ENCODE assay signal across 9 mouse cellular contexts in the genomic region with DNA sequence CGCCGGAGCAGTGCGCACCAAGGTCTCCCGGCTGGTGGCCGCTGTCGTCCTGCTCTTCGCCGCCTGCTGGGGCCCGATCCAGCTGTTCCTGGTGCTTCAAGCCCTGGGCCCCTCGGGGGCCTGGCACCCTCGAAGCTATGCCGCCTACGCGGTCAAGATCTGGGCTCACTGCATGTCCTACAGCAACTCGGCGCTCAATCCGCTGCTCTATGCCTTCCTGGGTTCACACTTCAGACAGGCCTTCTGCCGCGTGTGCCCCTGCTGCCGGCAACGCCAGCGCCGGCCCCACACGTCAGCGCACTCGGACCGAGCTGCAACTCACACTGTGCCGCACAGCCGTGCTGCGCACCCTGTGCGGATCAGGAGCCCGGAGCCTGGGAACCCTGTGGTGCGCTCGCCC. TPM values are rescaled to one million over a fixed set of nuclear protein-coding genes. Genes with fewer than 3 reads are reported as not detected.
DNase-seq lines count a peak whose midpoint lies in the region; ATAC-seq and TF ChIP-seq lines count a peak whose summit lies in the region.
"Had no signal": no experiment of that assay in that cellular context is flagged by ENCODE, and none has a peak within 500 bp of the region (broad histone marks: within the 10 kb centered on the region; RNA-seq: fewer than 3 reads in every experiment).

No protein-coding gene starts in this region.

- 2% methylated on average over 34 of the region's 34 CpGs for WGBS in lung, embryonic 14.5 days
- 20% methylated on average over 34 of the region's 34 CpGs for WGBS in lung, adult 2 months
- WGBS in limb, embryonic 12.5 days = under 1% methylated on average over 34 of the region's 34 CpGs
- WGBS in small intestine, adult 2 months = 23% methylated on average over 34 of the region's 34 CpGs

- H3K9ac ChIP-seq in lung, embryonic 14.5 days = peak overlapping the region; percentile 34; the same call in 1 of the 2 replicates
- H3K9ac ChIP-seq in limb, embryonic 12.5 days (replicated peaks) = peak overlapping the region; percentile 31; the same call in 1 of the 2 replicates

- peaks cover 61% of the 10 kb centered on the region for H3K27me3 ChIP-seq in lung, embryonic 14.5 days (ENCODE audit: insufficient read depth, low read length)
- peaks cover 72% of the 10 kb centered on the region for H3K27me3 ChIP-seq in limb, embryonic 12.5 days
- H3K27me3 ChIP-seq in small intestine, adult 2 months (ENCODE audit: control insufficient read depth, insufficient read depth, low read length) = peaks cover 12% of the 10 kb centered on the region; the same call in 1 of the 2 replicates

- no peaks in the 10 kb centered on the region for H3K36me3 ChIP-seq in lung, embryonic 14.5 days (ENCODE audit: insufficient read depth)
- H3K36me3 ChIP-seq in limb, embryonic 12.5 days = no peaks in the 10 kb centered on the region
- no peaks in the 10 kb centered on the region for H3K36me3 ChIP-seq in small intestine, adult 2 months (ENCODE audit: control insufficient read depth, insufficient read depth, low read length)

- H3K9me3 ChIP-seq in lung, embryonic 14.5 days (ENCODE audit: low read depth, low read length) = no peaks in the 10 kb centered on the region
- no peaks in the 10 kb centered on the region; the same call in 1 of the 2 replicates for H3K9me3 ChIP-seq in limb, embryonic 12.5 days

- peak overlapping the region; percentile 28 for H3K4me3 ChIP-seq in lung, embryonic 14.5 days (ENCODE audit: low read depth, low read length)
- no peak overlapping the region for H3K4me3 ChIP-seq in lung, adult 2 months (replicated peaks; ENCODE audit: extremely low read depth, low read depth, low read length)
- H3K4me3 ChIP-seq in limb, embryonic 12.5 days (replicated peaks) = peak overlapping the region; percentile 36
- H3K4me3 ChIP-seq in small intestine, adult 2 months (ENCODE audit: low read depth, low read length) = 0 out of 2 replicates have a peak overlapping the region, but pooled peaks have one; percentile 35

- no peaks in the 10 kb centered on the region; the same call in 1 of the 2 replicates for H3K4me1 ChIP-seq in lung, embryonic 14.5 days (ENCODE audit: insufficient read depth)
- H3K4me1 ChIP-seq in lung, adult 2 months (ENCODE audit: control insufficient read depth, insufficient read depth, low read length) = peaks cover 12% of the 10 kb centered on the region
- peaks cover 54% of the 10 kb centered on the region for H3K4me1 ChIP-seq in limb, embryonic 12.5 days (replicated peaks)
- peaks cover 20% of the 10 kb centered on the region for H3K4me1 ChIP-seq in small intestine, adult 2 months (ENCODE audit: control insufficient read depth, insufficient read depth, insufficient read length, low read length)

- no peak for ATAC-seq in lung, embryonic 14.5 days (ENCODE audit: insufficient read depth)
- ATAC-seq in limb, embryonic 12.5 days (ENCODE audit: insufficient number of reproducible peaks, insufficient read depth, low FRiP score, low TSS enrichment, low read depth) = no peak

- peak; percentile 43 for DNase-seq in adrenal gland, postnatal 14 days
- no peak for DNase-seq in adrenal gland, adult 8-10 months
- DNase-seq in lung, embryonic 14.5 days = peak; percentile 48
- DNase-seq in lung, adult 2 months = no peak
- DNase-seq in adrenal gland, postnatal 36 days = no peak
- DNase-seq in thymus, postnatal 10 days (ENCODE audit: low spot score in 2 of 2) = no peak

- H3K27ac ChIP-seq in lung, embryonic 14.5 days (ENCODE audit: low read depth) = no peak overlapping the region
- H3K27ac ChIP-seq in limb, embryonic 12.5 days = no peak overlapping the region
- no peak overlapping the region for H3K27ac ChIP-seq in small intestine, adult 2 months (ENCODE audit: insufficient read depth, low read depth, low read length)

- no peak for TF ChIP-seq POLR2A in lung, adult 2 months (IDR thresholded peaks at IDR 0.05; ENCODE audit: borderline replicate concordance, extremely low read depth, low read depth, low read length)
- no peak for TF ChIP-seq POLR2A in small intestine, adult 2 months (IDR thresholded peaks at IDR 0.05; ENCODE audit: low read depth, low read length)

- TF ChIP-seq CTCF in lung, embryonic 14.5 days (IDR thresholded peaks at IDR 0.05; ENCODE audit: low read depth) = no peak
- TF ChIP-seq CTCF in lung, adult 2 months (IDR thresholded peaks at IDR 0.05; ENCODE audit: insufficient read depth, low read length) = no peak
- no peak for TF ChIP-seq CTCF in small intestine, adult 2 months (IDR thresholded peaks at IDR 0.05; ENCODE audit: extremely low read depth, insufficient read length, insufficient replicate concordance, low read depth, low read length)

- H3K4me2 ChIP-seq in lung, embryonic 14.5 days = peak overlapping the region; percentile 55
- H3K4me2 ChIP-seq in limb, embryonic 12.5 days = peak overlapping the region; percentile 55

RNA-seq across cellular contexts. Expression of gene R3hdm4, which starts 0.6 kb away (rescaled TPM):
- total RNA-seq in adrenal gland, postnatal 14 days (2021) = 75.8 and 82.8 TPM in 2 replicates
- total RNA-seq in adrenal gland, adult 8-10 months (2022) = 100 to 1,000 TPM in 3 of 4 experiments, 10 to 100 TPM in 1; 99.4 to 132 (median 112) TPM
- 127 and 132 TPM in 2 replicates for polyA plus RNA-seq in lung, embryonic 14.5 days (2014; fragmentation: Nextera tagmentation; extraction: Ambion mirVana)
- polyA plus RNA-seq in lung, adult 2 months (2012; rRNA removed) = 129 and 162 TPM in 2 replicates
- polyA plus RNA-seq in limb, embryonic 12.5 days (2016; fragmentation: Nextera tagmentation; extraction: Ambion mirVana) = 149 and 161 TPM in 2 replicates
- 86.4 and 104 TPM in 2 replicates for polyA plus RNA-seq in small intestine, adult 2 months (2012; rRNA removed)
- total RNA-seq in adrenal gland, postnatal 36 days (2021) = 100 to 1,000 TPM; 104 to 118 TPM

RNA-seq across cellular contexts. Expression of gene Kiss1r, which starts 4.8 kb away (rescaled TPM):
- 0.98 and 1.5 TPM in 2 replicates for total RNA-seq in adrenal gland, postnatal 14 days (2021)
- 1 to 10 TPM; 1.1 to 5.6 (median 4.0) TPM for total RNA-seq in adrenal gland, adult 8-10 months (2022)
- 0.70 and 1.2 TPM in 2 replicates for polyA plus RNA-seq in lung, embryonic 14.5 days (2014; fragmentation: Nextera tagmentation; extraction: Ambion mirVana)
- polyA plus RNA-seq in lung, adult 2 months (2012; rRNA removed) = 20.9 and 24.4 TPM in 2 replicates
- polyA plus RNA-seq in limb, embryonic 12.5 days (2016; fragmentation: Nextera tagmentation; extraction: Ambion mirVana) = 1.1 and 1.2 TPM in 2 replicates
- 3.0 and 5.9 TPM in 2 replicates for polyA plus RNA-seq in small intestine, adult 2 months (2012; rRNA removed)
- total RNA-seq in adrenal gland, postnatal 36 days (2021) = 1 to 10 TPM; 1.2 to 1.3 TPM

RNA-seq across cellular contexts. Expression of gene Arid3a, which starts 5.3 kb away (rescaled TPM):
- total RNA-seq in adrenal gland, postnatal 14 days (2021) = 5.9 and 6.9 TPM in 2 replicates
- total RNA-seq in adrenal gland, adult 8-10 months (2022) = 1 to 10 TPM; 5.3 to 9.8 (median 7.5) TPM
- 5.1 and 5.4 TPM in 2 replicates for polyA plus RNA-seq in lung, embryonic 14.5 days (2014; fragmentation: Nextera tagmentation; extraction: Ambion mirVana)
- 7.8 and 8.6 TPM in 2 replicates for polyA plus RNA-seq in lung, adult 2 months (2012; rRNA removed)
- polyA plus RNA-seq in limb, embryonic 12.5 days (2016; fragmentation: Nextera tagmentation; extraction: Ambion mirVana) = 8.4 and 8.6 TPM in 2 replicates
- 10.7 and 23.9 TPM in 2 replicates for polyA plus RNA-seq in small intestine, adult 2 months (2012; rRNA removed)
- total RNA-seq in adrenal gland, postnatal 36 days (2021) = 1 to 10 TPM; 3.0 to 4.1 TPM

RNA-seq across cellular contexts. Expression of gene Gm26602, which starts 10.9 kb away (rescaled TPM):
- total RNA-seq in adrenal gland, postnatal 14 days (2021) = not detected in 2 replicates
- not detected for total RNA-seq in adrenal gland, adult 8-10 months (2022)
- 4.1 TPM in 1 of 2 replicates, not detected in the other for polyA plus RNA-seq in lung, embryonic 14.5 days (2014; fragmentation: Nextera tagmentation; extraction: Ambion mirVana)
- polyA plus RNA-seq in lung, adult 2 months (2012; rRNA removed) = not detected in 2 replicates
- polyA plus RNA-seq in limb, embryonic 12.5 days (2016; fragmentation: Nextera tagmentation; extraction: Ambion mirVana) = 5.5 and 21.1 TPM in 2 replicates
- not detected in 2 replicates for polyA plus RNA-seq in small intestine, adult 2 months (2012; rRNA removed)
- not detected for total RNA-seq in adrenal gland, postnatal 36 days (2021)
- polyA plus RNA-seq: large intestine, adult 2 months had no signal

RNA-seq across cellular contexts. Expression of gene Med16, which starts 12.8 kb away (rescaled TPM):
- total RNA-seq in adrenal gland, postnatal 14 days (2021) = 32.0 and 38.4 TPM in 2 replicates
- total RNA-seq in adrenal gland, adult 8-10 months (2022) = 10 to 100 TPM; 50.9 to 60.7 (median 57.8) TPM
- 55.5 and 58.7 TPM in 2 replicates for polyA plus RNA-seq in lung, embryonic 14.5 days (2014; fragmentation: Nextera tagmentation; extraction: Ambion mirVana)
- 76.2 and 79.1 TPM in 2 replicates for polyA plus RNA-seq in lung, adult 2 months (2012; rRNA removed)
- polyA plus RNA-seq in limb, embryonic 12.5 days (2016; fragmentation: Nextera tagmentation; extraction: Ambion mirVana) = 50.8 and 53.7 TPM in 2 replicates
- 34.8 and 58.1 TPM in 2 replicates for polyA plus RNA-seq in small intestine, adult 2 months (2012; rRNA removed)
- 10 to 100 TPM; 39.7 to 50.6 TPM for total RNA-seq in adrenal gland, postnatal 36 days (2021)

Comparison
In these comparisons a context has a peak if more than half of its experiments do, and no peak if none do; other contexts are left out.
1. DNase-seq: peak in adrenal gland, postnatal 14 days (single experiment) and lung, embryonic 14.5 days (single experiment); none in adrenal gland, adult 8-10 months (single experiment), lung, adult 2 months (single experiment), adrenal gland, postnatal 36 days (0 of 2) and thymus, postnatal 10 days (0 of 2).